Mouse (Mus musculus) lung, postnatal 36 days (tissue): ENCODE data around the gene Gm8994.

Source experiments
- DNase-seq: peaks from one replicate; pipeline ENCODE4 v3.0.0; 2022; ENCODE audit warnings: mixed read lengths

Gene Gm8994

GRCm38 (mm10) chr6:136364008-136364407, 36.7 kb downstream of the Gm8994 start:
- no peak for DNase-seq

GRCm38 (mm10) chr6:136364430-136365098, 37.2 kb downstream of the Gm8994 start:
- no peak for DNase-seq

GRCm38 (mm10) chr6:136376097-136376496, 48.8 kb downstream of the Gm8994 start:
- DNase-seq: no peak
